Mouse (Mus musculus): ENCODE measurements around the gene Unc119b.
"Not testable (repeated sequence)": the region's sequence is repeated elsewhere in the genome, so short reads cannot be mapped to it uniquely, and the experiment has no call there.

The Unc119b gene

DNA sequence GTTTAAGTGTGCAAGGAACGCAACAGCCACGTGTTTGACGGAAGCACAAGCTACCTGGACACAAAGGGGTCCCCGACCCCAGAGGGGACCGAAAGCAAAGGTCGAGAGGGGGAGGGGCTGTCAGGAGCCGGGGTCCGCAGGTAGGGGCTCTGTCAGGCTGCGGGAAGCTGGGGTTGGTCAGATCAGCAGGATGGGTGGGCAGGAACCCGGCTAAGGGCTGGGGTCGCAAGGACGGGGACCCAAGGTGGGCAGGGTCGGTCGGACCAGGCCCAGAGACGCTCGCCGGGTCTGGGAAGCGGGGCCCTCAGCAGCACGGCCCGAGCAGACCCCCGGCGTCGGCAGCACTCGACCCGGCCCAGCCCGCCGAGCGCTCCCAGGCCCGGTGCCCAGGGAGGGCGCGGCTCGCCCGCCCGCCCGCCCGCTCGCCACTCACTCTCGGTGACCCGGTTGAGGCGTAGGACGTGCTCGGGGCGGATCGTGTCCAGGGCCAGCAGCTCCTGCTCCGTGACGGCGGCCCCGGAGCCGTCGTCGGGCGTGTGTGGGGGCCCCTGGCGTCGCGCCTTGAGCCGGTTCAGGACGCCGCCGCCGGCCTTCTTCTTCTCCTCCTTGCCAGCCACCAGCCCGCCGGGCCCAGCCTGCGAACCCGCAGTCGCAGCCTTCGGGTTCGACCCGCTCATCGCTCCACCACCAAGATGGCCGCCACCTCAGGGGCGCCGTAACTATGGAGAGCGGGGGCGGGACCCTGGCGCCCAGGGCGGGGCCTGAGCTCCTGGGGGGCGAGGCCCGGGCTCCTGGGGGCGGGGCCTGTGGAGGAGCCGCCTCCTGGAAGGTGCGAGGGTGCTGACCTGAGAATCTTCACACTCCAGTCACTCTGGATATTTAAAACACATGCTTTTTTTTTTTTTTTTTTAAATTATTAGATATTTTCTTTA lies at the start of gene Unc119b:
Gene Unc119b (minus strand): TSS at position 742 of the 932 bp plus-strand sequence.
- peak; percentile 84 to 89 for DNase-seq (ENCODE audit: low spot score in 2 of 2)

DNA sequence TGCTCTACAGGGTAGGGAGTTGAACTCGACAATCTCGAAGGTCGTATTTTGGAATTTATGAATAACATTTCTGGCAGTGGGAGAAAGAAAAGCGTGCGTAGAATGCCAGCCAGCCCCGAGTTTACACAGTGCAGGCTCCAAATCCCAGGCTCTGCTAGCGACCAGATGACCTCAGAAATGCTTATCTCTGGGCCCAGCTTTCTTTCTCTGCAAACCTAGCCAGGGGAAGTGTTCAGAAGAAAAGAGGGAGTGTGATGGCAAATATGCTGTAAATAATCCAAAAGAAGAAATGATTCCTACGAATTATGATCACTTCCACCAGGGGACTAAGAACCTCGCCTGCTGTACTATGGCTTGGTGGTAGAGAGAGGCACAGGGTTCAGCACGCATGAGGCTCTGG lies 48.7 kb upstream of the Unc119b start:
- DNase-seq (ENCODE audit: low spot score in 2 of 2): no peak

DNA sequence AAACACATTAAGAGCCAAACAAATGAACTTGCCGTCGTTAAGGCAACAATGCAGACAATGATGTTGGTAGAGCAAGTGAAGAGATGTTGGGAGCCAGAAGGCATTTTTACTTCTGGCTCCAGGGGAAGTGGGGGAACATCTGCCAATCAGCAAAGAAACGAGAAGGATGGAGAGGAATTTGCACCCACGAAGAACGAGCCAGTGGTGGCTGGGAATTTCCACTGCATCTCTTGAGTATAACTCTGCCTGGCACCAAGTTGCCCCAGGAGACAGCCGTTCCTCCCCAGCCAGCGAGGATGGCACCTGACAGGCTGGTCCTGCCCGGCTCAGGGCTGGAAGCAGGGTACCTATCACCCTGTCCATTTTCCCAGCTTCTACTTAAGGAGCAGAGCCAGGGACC lies 48.1 kb upstream of the Unc119b start:
- DNase-seq (ENCODE audit: low spot score in 2 of 2): no peak

DNA sequence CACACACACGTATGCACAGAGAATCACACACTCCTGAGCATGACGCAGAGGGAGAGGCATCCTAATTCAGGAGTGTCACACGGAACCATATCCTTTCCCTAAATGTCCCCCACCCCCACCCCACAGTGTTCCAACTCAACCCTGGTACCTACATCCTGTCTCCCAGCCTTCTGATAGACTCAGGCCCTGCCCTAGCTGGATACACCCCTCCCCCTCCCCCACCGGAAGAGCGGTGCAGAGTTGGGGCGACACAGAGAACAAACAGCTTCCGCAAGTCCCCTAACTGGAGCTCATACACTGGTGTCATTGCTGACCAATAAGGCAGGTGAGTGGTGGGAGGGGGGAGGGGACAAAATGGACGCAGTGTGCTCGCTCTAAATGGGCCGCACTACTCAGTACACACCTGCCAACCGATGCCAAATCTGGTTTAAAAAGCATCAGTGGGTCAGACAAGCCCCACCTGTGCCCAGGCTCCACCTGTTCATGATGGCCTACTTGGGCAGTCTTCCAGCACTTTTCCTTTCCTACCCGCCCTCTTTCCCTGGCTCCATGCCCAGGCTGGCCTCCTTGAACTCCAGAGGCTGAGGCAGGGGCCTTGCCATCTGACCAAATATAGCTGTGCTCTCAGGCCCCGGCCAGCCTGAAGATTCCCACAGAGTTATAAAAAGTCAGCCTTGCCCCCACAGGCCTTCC lies 46.6 kb upstream of the Unc119b start:
- no peak for DNase-seq (ENCODE audit: low spot score in 2 of 2)

DNA sequence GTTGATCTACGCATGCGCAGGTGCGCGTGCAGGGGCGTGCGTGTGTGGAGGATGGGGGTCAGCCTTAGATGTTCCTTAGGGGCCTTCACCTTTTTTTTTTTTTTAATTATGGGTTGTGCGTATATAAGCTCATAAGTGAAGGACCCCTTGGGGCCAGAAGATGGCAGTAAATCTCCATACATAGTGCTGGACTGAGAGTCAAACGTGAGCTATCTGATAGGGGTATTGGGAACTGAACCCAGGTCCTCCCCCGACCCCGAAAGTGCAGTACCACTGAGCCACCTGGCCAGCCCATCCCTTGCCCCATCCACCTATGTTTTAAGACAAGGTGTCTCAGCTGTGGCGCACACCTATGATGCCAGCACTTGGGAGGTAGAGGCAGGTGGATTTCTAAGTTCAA lies 44.8 kb upstream of the Unc119b start:
- DNase-seq (ENCODE audit: low spot score in 2 of 2): no peak

DNA sequence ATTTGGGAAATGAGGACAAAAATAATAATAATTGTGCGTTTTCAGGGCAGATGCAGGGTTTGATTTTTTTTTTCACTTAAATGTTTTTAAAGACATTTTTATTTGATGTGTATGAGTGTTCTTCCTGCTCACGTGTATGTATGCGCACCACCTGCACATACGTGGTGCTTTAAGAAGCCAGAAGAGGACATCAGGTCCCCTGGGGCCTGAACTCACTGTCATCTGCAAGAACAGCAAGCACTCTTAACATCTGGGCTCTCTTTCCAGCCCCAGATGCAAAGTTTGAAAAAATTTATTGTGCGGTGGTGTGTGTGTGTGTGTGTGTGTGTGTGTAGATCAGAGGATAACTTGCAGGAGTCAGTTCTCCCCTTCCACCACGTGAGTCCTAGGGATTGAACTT lies 43.1 kb upstream of the Unc119b start:
- DNase-seq (ENCODE audit: low spot score in 2 of 2): no peak

DNA sequence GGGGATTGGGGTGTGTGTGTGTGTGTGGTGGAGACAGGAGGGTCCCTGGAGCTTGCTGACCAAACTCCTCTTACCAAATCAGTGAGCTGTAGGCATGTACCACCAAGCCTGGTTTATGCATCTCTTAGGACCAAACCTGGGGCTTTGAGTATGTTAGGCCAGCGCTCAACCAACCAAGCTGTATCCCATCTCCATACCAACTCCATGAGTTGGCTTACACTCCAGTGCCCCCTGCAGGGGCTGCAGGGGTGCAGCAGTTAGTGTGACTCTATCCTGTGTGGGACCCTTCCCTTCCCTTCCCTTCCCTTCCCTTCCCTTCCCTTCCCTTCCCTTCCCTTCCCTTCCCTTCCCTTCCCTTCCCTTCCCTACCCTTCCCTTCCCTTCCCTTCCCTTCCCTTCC lies 39.8 kb upstream of the Unc119b start:
- no peak for DNase-seq (ENCODE audit: low spot score in 2 of 2)

DNA sequence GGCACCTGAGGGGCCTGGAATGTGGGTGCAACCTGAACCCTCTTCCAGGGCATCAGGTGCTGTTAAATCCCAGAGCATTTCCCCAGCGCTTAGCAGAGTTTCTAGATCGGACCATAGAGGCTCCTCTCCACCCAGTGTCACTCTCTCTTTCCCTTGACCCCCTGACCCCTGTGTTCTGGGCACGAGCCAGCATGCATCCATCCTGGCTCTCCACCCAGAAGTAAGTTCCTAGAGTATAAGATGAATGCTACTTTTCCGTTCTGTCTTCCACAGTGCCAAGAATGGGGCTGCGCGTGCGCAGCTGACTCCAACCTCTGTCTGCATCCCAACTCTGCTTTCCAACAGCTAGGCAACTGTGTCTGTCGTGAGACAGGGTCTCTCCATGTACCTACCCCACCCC lies 35.4 kb upstream of the Unc119b start:
- DNase-seq (ENCODE audit: low spot score in 2 of 2): no peak

DNA sequence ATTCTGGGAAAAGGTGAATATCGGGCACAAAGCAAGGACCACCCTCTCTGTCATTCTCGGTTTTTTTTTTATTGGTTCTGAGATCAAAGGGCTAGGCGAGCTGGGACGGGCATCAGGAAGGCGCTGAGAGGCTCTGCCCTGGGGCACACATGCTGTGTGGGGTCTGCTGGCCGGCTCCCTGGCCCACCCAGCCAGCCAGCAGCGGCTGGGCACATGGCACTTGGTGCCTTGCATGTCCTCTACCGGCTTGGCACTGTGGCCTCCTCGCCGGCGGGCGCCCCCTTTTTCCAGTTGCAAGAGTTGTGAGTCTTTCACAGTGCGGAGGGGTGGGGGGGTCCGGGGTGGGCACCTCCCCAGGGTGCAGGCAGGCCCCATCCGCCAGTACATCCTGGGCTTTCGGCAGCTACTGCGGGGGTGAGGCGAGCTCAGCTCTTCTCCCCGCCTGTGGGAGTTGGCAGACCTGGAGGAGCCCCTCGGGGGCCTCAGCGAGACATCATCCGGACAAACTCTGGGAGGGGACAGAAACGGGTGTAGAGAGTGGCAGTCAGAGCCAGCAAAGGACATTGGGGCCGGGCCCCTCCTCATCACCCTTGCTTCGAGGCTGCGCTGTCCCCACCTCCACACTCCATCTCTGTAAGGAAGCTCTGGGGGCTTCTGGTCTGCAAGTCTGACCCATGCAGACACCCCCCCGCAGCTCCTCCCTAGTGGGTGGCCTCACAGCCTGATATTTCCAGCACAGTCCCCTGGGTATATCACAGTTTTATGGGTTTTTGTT lies 34.1 kb upstream of the Unc119b start:
- no peak for DNase-seq (ENCODE audit: low spot score in 2 of 2)

DNA sequence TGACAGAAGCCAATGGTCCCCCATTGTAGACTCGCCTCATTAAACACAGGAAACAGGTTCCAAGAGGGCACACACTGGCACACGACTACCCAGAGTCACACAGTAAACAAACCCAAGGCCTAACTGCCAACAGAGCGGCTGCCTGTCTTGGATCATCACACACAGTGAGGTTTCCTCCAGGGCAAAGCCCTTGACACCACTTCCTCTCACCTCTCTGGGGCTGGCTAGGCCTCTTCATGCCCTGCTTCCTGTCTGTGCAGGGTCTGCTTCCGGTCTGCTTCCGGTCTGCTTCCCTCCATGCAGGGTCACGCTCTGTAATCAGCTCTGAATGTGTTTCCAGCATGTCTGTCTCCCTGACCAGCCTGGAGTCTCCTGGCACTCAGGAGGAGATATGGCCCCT lies 32.6 kb upstream of the Unc119b start:
- DNase-seq (ENCODE audit: low spot score in 2 of 2): peak; percentile 38 to 51

DNA sequence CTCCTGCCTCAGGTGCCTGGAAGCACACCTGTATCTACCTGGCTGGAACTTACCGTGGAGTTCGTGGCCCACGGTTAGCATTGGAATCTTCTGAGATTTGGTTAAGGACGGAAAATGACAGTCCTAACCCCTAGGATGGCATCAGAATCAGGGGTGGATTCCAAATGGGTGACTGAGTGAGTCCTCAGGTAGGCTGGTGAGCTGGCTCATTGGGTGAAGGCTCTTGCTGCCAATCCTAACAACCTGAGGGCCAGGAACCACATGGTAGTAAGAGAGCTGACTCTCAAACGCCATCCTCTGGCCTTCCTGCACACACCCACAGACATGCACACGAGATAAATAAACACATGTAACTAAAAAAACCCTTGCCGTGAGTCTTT lies 32.0 kb upstream of the Unc119b start:
- DNase-seq (ENCODE audit: low spot score in 2 of 2): no peak

DNA sequence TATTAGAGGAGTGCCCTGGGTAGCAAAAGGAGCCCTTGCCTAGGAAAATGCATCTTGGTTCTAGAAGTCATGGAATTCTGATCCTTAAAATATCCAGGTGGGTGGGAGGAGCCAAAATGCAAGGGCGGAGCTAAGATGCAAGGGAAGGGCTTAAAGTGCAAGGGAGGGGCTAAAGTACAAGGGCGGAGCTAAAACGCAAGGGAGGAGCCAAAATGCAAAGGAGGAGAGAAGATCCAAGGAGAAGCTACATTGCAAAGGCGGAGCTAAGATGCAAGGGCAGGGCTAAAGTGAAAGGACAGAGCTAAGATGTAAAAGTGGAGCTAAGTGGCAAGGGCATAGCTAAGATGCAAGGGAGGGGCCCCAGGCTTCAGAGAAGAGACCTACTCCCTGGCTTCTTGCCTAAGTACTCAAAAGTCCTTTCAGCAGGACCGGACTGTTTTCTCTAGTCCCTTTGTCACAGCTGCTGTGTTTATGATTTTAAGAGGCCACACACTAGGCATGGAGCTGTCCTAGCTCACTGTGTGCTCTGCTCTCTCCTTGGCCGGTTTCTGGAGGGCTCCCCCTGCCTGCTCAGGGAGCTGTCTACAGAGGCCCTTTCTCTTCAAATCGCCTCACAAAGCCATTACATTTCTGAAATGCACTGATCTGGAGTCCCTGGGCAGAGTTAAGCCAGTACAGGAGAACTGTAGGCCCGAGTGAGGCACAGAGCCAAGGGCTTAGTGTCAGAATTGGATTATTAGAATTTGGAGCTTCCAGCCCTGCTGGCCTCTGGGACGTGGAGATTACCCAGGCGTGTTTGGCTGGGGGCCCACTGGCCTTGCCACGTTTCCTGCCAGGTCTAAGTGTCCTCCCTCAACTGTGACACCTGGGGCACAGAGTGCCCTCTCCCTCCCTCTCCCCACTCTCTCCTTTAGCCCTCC lies 31.4 kb upstream of the Unc119b start:
- no peak for DNase-seq (ENCODE audit: low spot score in 2 of 2)

DNA sequence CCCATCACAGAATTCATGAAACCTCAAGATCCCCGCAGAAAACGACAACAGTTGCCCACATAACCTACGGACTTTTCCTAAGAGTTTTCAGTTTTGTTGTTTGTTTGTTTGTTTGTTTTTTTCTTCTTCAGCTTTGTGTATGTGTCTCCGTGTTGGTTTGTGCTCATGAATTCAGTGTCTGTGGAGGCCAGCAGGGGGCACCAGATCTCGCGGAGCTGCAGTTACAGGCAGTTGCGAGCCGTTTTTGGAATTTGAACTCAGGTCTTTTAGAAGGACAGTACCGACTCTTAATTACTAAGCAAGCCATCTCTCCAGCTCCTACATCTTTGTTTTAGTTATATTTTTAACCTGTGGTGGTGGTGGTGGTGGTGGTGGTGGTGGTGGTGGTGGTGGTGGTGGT lies 30.6 kb upstream of the Unc119b start:
- DNase-seq (ENCODE audit: low spot score in 2 of 2): no peak

DNA sequence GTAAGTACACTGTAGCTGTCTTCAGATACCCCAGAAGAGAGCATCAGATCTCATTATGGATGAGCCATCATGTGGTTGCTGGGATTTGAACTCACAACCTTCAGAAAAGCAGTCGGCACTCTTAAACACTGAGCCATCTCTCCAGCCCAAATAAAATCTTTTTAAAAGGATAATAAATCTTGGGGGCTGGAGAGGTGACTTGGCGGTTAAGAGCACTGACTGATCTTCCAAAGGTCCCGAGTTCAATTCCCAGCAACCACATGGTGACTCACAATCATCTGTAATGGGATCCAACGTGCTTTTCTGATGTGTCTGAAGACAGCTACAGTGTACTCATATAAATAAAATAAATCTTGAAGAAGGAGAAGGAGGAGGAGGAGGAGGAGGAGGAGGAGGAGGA lies 29.7 kb upstream of the Unc119b start:
- not testable (repeated sequence) for DNase-seq (ENCODE audit: low spot score in 2 of 2)

DNA sequence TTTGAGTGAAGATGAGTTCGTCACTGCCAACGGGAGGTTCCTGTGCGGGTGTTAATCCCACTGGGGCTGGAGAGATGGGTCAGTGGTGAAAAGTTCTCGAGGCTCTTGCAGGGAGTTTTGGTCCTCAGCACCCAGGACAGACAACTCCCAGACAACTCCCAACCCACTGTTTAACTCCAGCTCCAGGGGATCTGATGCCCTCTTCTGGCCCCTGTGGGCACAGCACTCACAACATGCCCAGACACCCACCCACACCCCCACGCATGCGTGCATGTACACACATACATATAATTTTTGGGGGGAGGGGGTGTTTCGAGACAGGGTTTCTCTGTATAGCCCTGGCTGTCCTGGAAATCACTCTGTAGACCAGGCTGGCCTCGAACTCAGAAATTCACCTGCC lies 28.8 kb upstream of the Unc119b start:
- peak; percentile 34 to 56 for DNase-seq (ENCODE audit: low spot score in 2 of 2)

DNA sequence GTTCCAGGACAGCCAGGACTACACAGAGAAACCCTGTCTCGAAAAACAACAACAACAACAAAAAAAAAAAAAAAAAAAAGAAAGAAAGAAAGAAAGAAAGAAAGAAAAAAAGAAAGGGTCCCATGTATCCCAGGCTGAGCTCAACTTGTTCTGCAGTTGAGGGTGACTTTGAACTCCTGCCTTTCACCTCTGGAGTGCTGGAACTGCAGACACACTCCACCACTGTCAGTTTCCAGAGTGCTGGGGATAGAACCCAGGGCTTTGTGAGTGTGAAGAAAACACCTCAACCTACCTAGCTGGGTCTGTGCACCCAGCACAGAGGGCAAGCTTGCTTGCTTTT lies 27.1 kb upstream of the Unc119b start:
- DNase-seq (ENCODE audit: low spot score in 2 of 2): not testable (repeated sequence)

DNA sequence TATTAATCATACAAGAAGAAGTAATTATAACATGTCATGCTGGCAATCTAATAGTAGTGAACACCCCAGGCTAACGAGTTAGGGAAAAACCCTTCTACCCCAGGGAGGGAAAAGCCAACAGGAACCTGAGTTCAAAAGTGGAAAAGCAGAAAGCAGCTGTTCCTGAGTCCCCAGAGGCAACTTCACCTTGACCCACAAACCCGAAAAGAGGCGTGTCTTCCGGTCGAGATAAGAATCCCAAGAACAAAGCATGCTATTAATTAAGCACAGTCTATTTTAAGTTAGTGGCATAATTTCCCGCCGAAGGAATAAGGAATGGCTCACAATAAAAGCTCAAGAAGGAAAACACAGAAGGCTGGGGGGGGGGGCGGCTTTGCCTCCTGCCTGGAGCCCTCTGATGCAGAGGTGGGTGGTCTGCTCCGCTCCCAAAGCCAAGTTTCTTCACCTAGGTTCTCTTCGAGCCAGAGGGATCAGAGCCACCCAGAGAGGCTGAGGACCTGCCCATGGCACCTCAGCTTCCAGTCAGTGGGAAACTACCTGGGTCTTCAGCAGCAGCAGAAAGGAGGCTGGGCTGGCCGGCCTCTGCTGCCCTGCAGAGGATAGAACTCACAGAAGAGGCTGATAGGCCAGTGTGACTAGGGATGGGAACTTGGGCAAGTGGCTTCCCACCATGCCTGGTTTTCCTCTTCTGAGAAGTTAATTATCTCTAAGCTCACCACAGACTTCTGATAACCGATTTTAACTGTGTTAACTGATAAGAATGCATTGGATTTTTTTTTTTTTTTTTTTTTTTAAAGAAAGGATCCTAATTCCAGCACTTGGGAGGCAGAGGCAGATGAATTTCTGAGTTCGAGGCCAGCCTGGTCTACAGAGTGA lies 26.5 kb upstream of the Unc119b start:
- DNase-seq (ENCODE audit: low spot score in 2 of 2): no peak

DNA sequence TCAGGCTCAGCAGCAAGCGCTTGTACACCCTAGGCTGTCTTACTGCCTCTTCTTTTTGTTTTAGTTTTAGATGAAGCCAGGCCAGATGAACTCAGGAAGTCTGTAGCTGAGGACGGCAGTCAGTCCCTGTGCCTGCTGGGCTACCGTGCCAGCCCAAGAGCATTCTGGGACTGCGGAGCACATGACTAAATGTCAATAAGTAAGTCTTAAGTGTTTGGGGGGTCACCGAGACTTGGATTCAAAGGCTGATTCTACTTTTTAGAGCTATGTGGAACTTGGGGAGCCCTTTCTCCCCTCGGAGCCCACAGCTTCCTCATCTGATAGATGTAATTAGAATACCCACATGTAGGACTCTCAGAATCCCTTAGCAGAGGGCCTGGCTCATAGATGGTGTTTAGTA lies 25.9 kb upstream of the Unc119b start:
- DNase-seq (ENCODE audit: low spot score in 2 of 2): no peak

DNA sequence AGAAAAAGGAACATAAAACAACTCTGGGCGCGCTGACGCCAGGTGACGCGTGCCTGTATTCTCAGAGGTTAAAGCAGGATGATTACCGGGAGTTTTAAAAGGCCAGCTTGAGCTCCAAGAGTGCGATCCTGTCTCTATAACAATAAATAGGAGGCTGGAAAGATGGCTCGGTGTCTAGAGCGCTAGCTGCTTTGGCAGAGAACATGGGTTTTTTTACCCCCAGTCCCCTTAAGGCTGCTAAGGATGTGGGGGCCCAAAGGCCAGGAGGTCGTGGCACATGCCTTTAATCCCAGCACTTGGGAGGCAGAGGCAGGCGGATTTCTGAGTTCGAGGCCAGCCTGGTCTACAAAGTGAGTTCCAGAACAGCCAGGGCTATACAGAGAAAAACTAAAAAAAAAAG lies 24.4 kb upstream of the Unc119b start:
- no peak for DNase-seq (ENCODE audit: low spot score in 2 of 2)

All from spleen, postnatal 14 days (tissue).